Mouse (Mus musculus) heart, embryonic 14.5 days (tissue): ENCODE results near the gene Stx1b. TPM values are rescaled to one million over a fixed set of nuclear protein-coding genes. Genes with fewer than 3 reads are reported as not detected.
A peak's percentile ranks its signal among the peaks of the same experiment; 100 is the strongest.

ENCODE experiments used
- ATAC-seq: fragments of 200-750 bp; cut with Nextera tagmentation; 2 replicates; pipeline ENCODE4 v1.8.0; 2017; ENCODE audit warnings: low read depth, moderate TSS enrichment; ENCODE audit not compliant: insufficient number of reproducible peaks, insufficient read depth, low FRiP score
- H3K27ac ChIP-seq, 2 experiments: fragments of 200-500 bp in 1 of 2; fragments of 300-500 bp in 1 of 2; sonication (generic) in 1 of 2; replicated peaks in 1 of 2; 2 replicates each; pipeline ENCODE4 v1.5.1; 2012 to 2014; ENCODE audit warnings: low read depth in 2 of 2, low read length in 2 of 2, control low read depth in 1 of 2, mild to moderate bottlenecking in 1 of 2, mixed read lengths in 1 of 2; ENCODE audit not compliant: control insufficient read depth in 1 of 2, insufficient read depth in 1 of 2
- H3K27me3 ChIP-seq: fragments of 300-500 bp; sonication (generic); 2 replicates; pipeline ENCODE4 v1.6.1; 2014; ENCODE audit warnings: mild to moderate bottlenecking, low read length, control low read depth; ENCODE audit not compliant: control insufficient read depth, insufficient read depth
- H3K36me3 ChIP-seq: fragments of 300-500 bp; sonication (generic); 2 replicates; pipeline ENCODE4 v1.6.1; 2014; ENCODE audit warnings: mild to moderate bottlenecking, control low read depth, low read length, mixed read lengths; ENCODE audit not compliant: control insufficient read depth, insufficient read depth
- H3K4me1 ChIP-seq, 2 experiments: fragments of 200-500 bp in 1 of 2; fragments of 300-500 bp in 1 of 2; sonication (generic) in 1 of 2; 2 replicates each; pipeline ENCODE4 v1.6.1; 2012 to 2014; ENCODE audit warnings: low read length in 2 of 2, control low read depth in 1 of 2, mixed read lengths in 1 of 2; ENCODE audit not compliant: control insufficient read depth in 2 of 2, insufficient read depth in 2 of 2
- H3K4me2 ChIP-seq: fragments of 300-500 bp; sonication (generic); 2 replicates; pipeline ENCODE4 v1.6.1; 2014; ENCODE audit warnings: mild to moderate bottlenecking, low read length
- H3K4me3 ChIP-seq, 2 experiments: fragments of 200-500 bp in 1 of 2; fragments of 300-500 bp in 1 of 2; sonication (generic) in 1 of 2; 2 replicates each; pipeline ENCODE4 v1.5.1; 2012 to 2014; ENCODE audit warnings: low read length in 2 of 2, mild to moderate bottlenecking in 2 of 2, control low read depth in 1 of 2, low read depth in 1 of 2, moderate library complexity in 1 of 2; ENCODE audit not compliant: control insufficient read depth in 1 of 2, insufficient read depth in 1 of 2
- H3K9ac ChIP-seq: fragments of 300-500 bp; sonication (generic); 2 replicates; pipeline ENCODE4 v1.6.1; 2014; ENCODE audit warnings: mild to moderate bottlenecking, low read length
- H3K9me3 ChIP-seq: fragments of 300-500 bp; sonication (generic); 2 replicates; pipeline ENCODE4 v1.6.1; 2016; ENCODE audit warnings: low read length, control low read depth; ENCODE audit not compliant: control insufficient read depth
- WGBS: fragments of 180-500 bp; shearing (Covaris S2); extraction: QIAGEN DNeasy Blood & Tissue Kit; methylation state at CpG from one replicate; pipeline ENCODE4 v1.1.7; 2014; 5-methylcytosine and 5-hydroxymethylcytosine counted together
- polyA plus RNA-seq: library from polyadenylated mRNA; unstranded; fragments of >200 nt; fragmentation: Nextera tagmentation; extraction: Ambion mirVana; gene quantifications from 2 replicates; pipeline ENCODE4 v1.2.1, GENCODE M21; 2014

Stx1b gene
- polyA plus RNA-seq, 1 experiment from 2014 or later: 1.0 TPM

DNA sequence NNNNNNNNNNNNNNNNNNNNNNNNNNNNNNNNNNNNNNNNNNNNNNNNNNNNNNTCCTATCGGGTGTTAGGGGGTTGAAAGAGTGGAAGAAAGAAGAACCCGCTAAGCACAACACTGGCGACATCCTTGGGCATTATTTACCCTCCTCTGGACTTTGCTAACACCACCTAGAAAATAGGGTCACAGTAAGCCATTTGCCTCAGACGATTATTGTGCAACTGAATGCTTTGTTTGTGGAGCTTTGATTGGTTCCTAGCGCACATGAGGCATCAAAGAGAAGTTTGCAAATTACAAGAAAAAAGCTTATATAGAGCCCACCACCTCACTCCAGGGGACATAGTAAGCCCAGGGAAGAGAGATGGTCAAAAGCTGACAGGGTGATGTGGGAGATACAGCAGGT, 15.5 kb downstream of the Stx1b start:
- Histone ChIP-seq H3K36me3 (0 out of 2 replicates have a peak, but pooled peaks cover 3% of the 10 kb centered on the region), H3K4me1 (peaks cover 0 to 1% of the 10 kb centered on the region in 2 experiments; a peak in 2 of 4 replicates), H3K4me2 (no peak overlapping the region), H3K4me3 (no peak overlapping the region), H3K27ac (no peak overlapping the region), H3K27me3 (no peaks in the 10 kb centered on the region), H3K9ac (no peak overlapping the region), H3K9me3 (no peaks in the 10 kb centered on the region)
- ATAC-seq: no peak
- 66% methylated on average over 5 of the region's 5 CpGs for WGBS

DNA sequence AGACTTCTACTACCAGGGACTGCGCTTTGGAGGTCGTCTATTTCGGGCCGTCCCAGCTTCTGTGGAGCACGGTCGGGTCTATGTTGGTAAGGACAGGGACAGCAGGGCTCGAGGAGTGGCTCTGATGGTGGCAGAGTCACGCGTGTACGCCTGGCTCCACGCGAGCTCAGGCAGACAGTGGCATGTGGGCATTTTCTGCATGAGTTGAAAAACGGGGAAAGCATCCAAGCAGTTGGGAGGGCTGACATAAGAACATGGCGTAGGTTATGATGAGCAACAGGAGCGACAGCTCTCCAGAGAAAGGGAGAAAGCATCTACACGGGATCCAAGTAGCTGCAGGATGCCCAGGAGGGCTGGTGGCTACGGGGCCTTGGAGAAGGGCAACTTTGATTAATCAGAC, 22.0 kb downstream of the Stx1b start:
- no peak for ATAC-seq
- Histone ChIP-seq H3K4me3 (no peak overlapping the region), H3K27ac (no peak overlapping the region)

DNA sequence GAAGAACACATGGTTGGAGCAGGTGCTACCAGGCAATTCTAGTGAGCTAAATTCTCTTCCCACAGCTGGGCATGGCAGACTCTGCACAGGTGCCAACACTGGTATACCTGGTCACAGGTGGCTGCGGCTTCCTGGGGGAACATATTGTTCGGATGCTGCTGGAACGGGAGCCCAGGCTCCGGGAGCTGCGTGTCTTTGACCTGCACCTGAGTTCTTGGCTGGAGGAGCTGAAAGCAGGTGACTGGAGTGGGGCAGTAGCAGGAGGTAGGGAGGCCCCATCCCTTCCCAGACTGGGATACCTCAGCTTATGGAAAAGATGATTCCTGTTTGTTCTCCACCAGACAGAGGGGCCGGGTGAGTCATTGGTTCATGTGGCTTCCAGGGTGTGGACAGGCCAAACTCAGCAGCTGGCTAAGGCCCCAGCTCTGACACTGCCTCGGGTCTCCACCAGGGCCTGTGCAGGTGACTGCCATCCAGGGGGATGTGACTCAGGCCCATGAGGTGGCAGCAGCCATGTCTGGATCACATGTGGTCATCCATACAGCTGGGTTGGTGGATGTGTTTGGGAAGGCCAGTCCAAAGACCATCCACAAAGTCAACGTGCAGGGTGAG, 23.2 kb downstream of the Stx1b start:
- peak overlapping the region; percentile 45 for H3K9ac ChIP-seq
- H3K27me3 ChIP-seq: no peaks in the 10 kb centered on the region
- H3K27ac ChIP-seq: peak overlapping the region in 1 of 2 experiments; percentile 35; a peak in 1 of 4 replicates
- WGBS: 82% methylated on average over 8 of the region's 8 CpGs
- H3K4me3 ChIP-seq: peak overlapping the region; percentile 28 to 29; a peak in 2 of 4 replicates
- ATAC-seq: no peak
- H3K4me1 ChIP-seq: peaks cover 2 to 5% of the 10 kb centered on the region in 2 experiments; a peak in 1 of 4 replicates
- H3K4me2 ChIP-seq: peak overlapping the region; percentile 65
- H3K9me3 ChIP-seq: no peaks in the 10 kb centered on the region
- H3K36me3 ChIP-seq: peaks cover 50% of the 10 kb centered on the region

More for the DNA sequence above, 22.0 kb downstream of the Stx1b start:
- 88% methylated on average over 17 of the region's 17 CpGs for WGBS
- Histone ChIP-seq H3K9ac (no peak overlapping the region), H3K9me3 (no peaks in the 10 kb centered on the region), H3K4me1 (peaks cover 2 to 5% of the 10 kb centered on the region in 2 experiments; a peak in 1 of 4 replicates), H3K27me3 (no peaks in the 10 kb centered on the region), H3K4me2 (no peak overlapping the region), H3K36me3 (peaks cover 38% of the 10 kb centered on the region)

GRCm38 (mm10) chr7:127800435-127801009, 23.8 kb downstream of the Stx1b start, which contains the start of gene Hsd3b7:
Gene Hsd3b7 (plus strand): TSS chr7:127800604.
- 21% methylated on average over 6 of the region's 6 CpGs for WGBS
- ATAC-seq: peak; percentile 77
- H3K4me1 ChIP-seq: peaks cover 2 to 5% of the 10 kb centered on the region in 2 experiments; a peak in 1 of 4 replicates
- H3K9me3 ChIP-seq: no peaks in the 10 kb centered on the region
- peaks cover 56% of the 10 kb centered on the region for H3K36me3 ChIP-seq
- peak within 1 kb of the TSS in 1 of 2 experiments; percentile 35; a peak in 2 of 4 replicates for H3K27ac ChIP-seq
- no peaks in the 10 kb centered on the region for H3K27me3 ChIP-seq
- peak within 1 kb of the TSS; percentile 28 to 29 for H3K4me3 ChIP-seq
- peak within 1 kb of the TSS; percentile 65 for H3K4me2 ChIP-seq
- H3K9ac ChIP-seq: peak within 1 kb of the TSS; percentile 45

DNA sequence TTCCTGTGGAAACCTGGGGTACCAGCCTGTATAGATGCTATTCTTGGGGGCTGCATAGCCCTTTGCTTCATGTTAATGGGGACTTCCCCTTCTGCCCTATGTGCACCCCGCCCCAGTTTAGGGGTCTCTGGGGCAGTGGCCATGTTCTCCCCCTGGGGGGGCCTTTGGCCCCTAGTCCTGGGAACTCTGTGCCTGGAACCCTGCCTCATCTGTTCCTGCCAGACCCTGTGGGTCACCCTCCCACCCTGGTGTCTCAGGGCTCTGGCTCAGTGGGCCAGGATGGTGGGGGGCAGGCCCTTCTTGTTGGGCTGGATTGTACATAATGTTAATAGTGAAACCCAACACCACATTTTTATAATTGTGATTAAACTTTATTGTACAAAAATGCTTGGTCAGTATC, 24.6 kb downstream of the Stx1b start:
- H3K4me3 ChIP-seq: no peak overlapping the region
- H3K36me3 ChIP-seq: peaks cover 64% of the 10 kb centered on the region
- H3K4me1 ChIP-seq: peaks cover 2 to 5% of the 10 kb centered on the region in 2 experiments; a peak in 1 of 4 replicates
- H3K4me2 ChIP-seq: no peak overlapping the region
- H3K9me3 ChIP-seq: no peaks in the 10 kb centered on the region
- H3K9ac ChIP-seq: no peak overlapping the region
- no peak for ATAC-seq
- H3K27me3 ChIP-seq: no peaks in the 10 kb centered on the region
- no peak overlapping the region for H3K27ac ChIP-seq
- WGBS: 89% methylated on average over 1 of the region's 1 CpGs

- Histone ChIP-seq H3K4me1 (peaks cover 2 to 5% of the 10 kb centered on the region in 2 experiments; a peak in 1 of 4 replicates), H3K27ac (no peak overlapping the region), H3K9me3 (no peaks in the 10 kb centered on the region), H3K4me3 (no peak overlapping the region), H3K4me2 (no peak overlapping the region), H3K36me3 (peaks cover 69% of the 10 kb centered on the region), H3K27me3 (no peaks in the 10 kb centered on the region), H3K9ac (no peak overlapping the region)
- ATAC-seq: no peak
- WGBS: 93% methylated on average over 13 of the region's 13 CpGs
Observed at GRCm38 (mm10) chr7:127799211-127799610, 25.1 kb downstream of the Stx1b start.

DNA sequence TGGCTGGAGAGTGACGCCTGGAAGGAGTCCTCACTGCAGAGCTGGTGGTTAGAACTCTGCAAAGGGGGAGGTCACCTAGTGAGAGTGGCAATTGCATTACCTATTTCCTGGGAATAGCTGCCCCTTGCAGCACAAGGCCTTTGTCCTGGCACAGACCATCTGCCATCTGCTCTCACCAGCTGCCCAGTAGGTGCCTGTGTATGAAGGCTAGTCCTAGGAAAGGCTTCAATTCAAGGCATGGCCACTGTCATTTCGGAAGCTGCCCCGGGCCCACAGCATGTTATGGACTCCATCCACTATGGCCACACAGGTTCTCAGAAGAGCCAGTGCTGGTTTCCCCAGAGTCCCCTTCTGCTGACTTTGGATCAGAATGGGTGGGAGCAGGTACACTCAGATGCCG, 25.8 kb downstream of the Stx1b start:
- Histone ChIP-seq H3K27ac (no peak overlapping the region), H3K4me1 (peaks cover 2 to 5% of the 10 kb centered on the region in 2 experiments; a peak in 1 of 4 replicates), H3K9me3 (no peaks in the 10 kb centered on the region), H3K4me3 (no peak overlapping the region), H3K36me3 (peaks cover 75% of the 10 kb centered on the region), H3K9ac (no peak overlapping the region), H3K27me3 (no peaks in the 10 kb centered on the region), H3K4me2 (no peak overlapping the region)
- 92% methylated on average over 4 of the region's 4 CpGs for WGBS
- no peak for ATAC-seq
